Mouse (Mus musculus): ENCODE results near the gene Ptprg. TPM values are rescaled to one million over a fixed set of nuclear protein-coding genes. Genes with fewer than 3 reads are reported as not detected.
A peak's percentile ranks its signal among the peaks of the same experiment; 100 is the strongest.

The Ptprg gene
- polyA plus RNA-seq, 1 experiment from 2014 or later: 45.4 TPM

GRCm38 (mm10) chr14:12079833-12080401 lies 526.6 kb downstream of the Ptprg start:
- no peak overlapping the region for H3K4me3 ChIP-seq (replicated peaks)
- ATAC-seq: no peak; the same call in 1 of the 2 replicates
- no peak overlapping the region for H3K4me2 ChIP-seq (replicated peaks)
- peaks cover 38% of the 10 kb centered on the region for H3K4me1 ChIP-seq (replicated peaks)
- no peaks in the 10 kb centered on the region for H3K27me3 ChIP-seq
- H3K27ac ChIP-seq: no peak overlapping the region
- 17% methylated on average over 4 of the region's 4 CpGs for WGBS
- no peak overlapping the region for H3K9ac ChIP-seq (replicated peaks)
- H3K9me3 ChIP-seq: no peaks in the 10 kb centered on the region
- H3K36me3 ChIP-seq: no peaks in the 10 kb centered on the region

DNA sequence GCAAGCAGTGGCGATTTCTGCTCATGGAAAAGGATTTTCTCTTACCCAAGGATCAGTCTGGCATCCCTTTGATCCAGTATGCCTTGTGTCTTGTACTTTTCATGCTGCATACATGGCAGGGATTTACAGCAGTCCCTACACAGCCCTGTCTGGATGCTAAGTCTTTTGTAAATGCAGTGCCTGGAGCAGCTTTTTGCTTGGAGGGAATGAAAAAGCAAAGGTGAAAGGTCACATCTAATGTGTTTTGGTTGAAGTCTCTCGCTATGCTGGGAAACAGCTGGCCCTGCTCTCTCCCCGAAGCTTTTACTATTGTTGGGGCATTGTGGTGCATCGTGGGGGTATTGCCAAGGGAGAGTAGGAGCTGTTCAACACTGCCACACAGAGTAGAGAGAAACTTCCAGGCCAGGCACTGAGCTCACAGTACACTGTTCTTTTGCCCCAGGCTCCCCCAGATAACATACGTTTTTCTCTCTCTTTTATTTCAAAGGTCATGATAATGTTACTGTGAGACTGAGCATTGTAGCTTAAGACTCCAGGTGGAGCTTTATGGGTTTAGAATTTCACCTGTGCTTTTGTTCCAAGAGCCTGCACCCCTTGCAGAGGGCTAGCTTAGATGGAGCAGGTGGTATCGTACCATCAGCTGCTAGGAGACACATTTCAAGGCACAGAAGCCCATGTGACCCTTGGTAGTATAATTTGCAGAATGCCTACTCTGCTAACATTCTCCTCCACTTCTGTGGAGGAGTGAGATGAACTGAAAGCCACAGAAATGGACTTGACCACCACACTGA lies 529.0 kb downstream of the Ptprg start:
- peak overlapping the region; percentile 54 for H3K27ac ChIP-seq
- H3K4me3 ChIP-seq (replicated peaks): no peak overlapping the region
- H3K4me2 ChIP-seq (replicated peaks): no peak overlapping the region
- peaks cover 51% of the 10 kb centered on the region for H3K4me1 ChIP-seq (replicated peaks)
- 17% methylated on average over 6 of the region's 6 CpGs for WGBS
- H3K36me3 ChIP-seq: no peaks in the 10 kb centered on the region
- no peaks in the 10 kb centered on the region for H3K27me3 ChIP-seq
- H3K9me3 ChIP-seq: no peaks in the 10 kb centered on the region
- H3K9ac ChIP-seq (replicated peaks): no peak overlapping the region
- peak; percentile 80 for ATAC-seq

GRCm38 (mm10) chr14:12084076-12084475 lies 530.7 kb downstream of the Ptprg start:
- H3K4me3 ChIP-seq (replicated peaks): no peak overlapping the region
- no peaks in the 10 kb centered on the region for H3K9me3 ChIP-seq
- no peaks in the 10 kb centered on the region for H3K36me3 ChIP-seq
- no peak overlapping the region for H3K9ac ChIP-seq (replicated peaks)
- WGBS: 36% methylated on average over 4 of the region's 4 CpGs
- no peak overlapping the region for H3K4me2 ChIP-seq (replicated peaks)
- no peak overlapping the region for H3K27ac ChIP-seq
- ATAC-seq: no peak
- H3K4me1 ChIP-seq (replicated peaks): peaks cover 51% of the 10 kb centered on the region
- H3K27me3 ChIP-seq: no peaks in the 10 kb centered on the region

GRCm38 (mm10) chr14:12085078-12085477 lies 531.7 kb downstream of the Ptprg start:
- Histone ChIP-seq H3K27ac (no peak overlapping the region), H3K4me2 (replicated peaks) (no peak overlapping the region), H3K4me1 (replicated peaks) (peaks cover 47% of the 10 kb centered on the region), H3K4me3 (replicated peaks) (no peak overlapping the region), H3K27me3 (no peaks in the 10 kb centered on the region), H3K36me3 (no peaks in the 10 kb centered on the region), H3K9me3 (no peaks in the 10 kb centered on the region), H3K9ac (replicated peaks) (no peak overlapping the region)
- WGBS: 92% methylated on average over 4 of the region's 4 CpGs
- ATAC-seq: no peak

DNA sequence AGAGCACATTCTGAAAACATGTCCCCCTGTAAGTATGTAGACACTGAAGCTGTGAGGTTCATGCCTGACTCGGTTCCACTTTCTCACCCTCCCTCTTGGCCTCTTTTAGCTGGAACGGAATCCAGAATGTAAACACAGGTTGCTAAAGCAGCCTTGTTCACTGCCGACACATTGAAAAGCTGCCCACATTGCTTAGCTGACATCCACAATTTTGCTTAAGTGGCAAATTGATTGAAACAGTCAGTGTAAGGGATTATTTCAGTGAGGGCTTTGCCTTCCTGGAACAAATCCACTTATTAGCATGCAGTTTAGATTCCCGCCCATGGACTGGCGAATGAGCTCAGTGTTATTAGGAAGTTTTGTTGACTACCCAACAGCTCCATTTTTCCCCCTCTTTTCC lies 532.8 kb downstream of the Ptprg start:
- no peak overlapping the region for H3K9ac ChIP-seq (replicated peaks)
- ATAC-seq: no peak; the same call in 1 of the 2 replicates
- no peak overlapping the region for H3K4me2 ChIP-seq (replicated peaks)
- no peak overlapping the region for H3K4me3 ChIP-seq (replicated peaks)
- H3K27me3 ChIP-seq: no peaks in the 10 kb centered on the region
- H3K4me1 ChIP-seq (replicated peaks): peaks cover 42% of the 10 kb centered on the region
- H3K9me3 ChIP-seq: no peaks in the 10 kb centered on the region
- 18% methylated on average over 5 of the region's 5 CpGs for WGBS
- H3K36me3 ChIP-seq: no peaks in the 10 kb centered on the region
- peak overlapping the region; percentile 14; the same call in 1 of the 2 replicates for H3K27ac ChIP-seq

GRCm38 (mm10) chr14:12089954-12090353 lies 536.6 kb downstream of the Ptprg start:
- H3K27ac ChIP-seq: no peak overlapping the region
- no peaks in the 10 kb centered on the region for H3K27me3 ChIP-seq
- peaks cover 13% of the 10 kb centered on the region for H3K4me1 ChIP-seq (replicated peaks)
- no peak for ATAC-seq
- H3K4me2 ChIP-seq (replicated peaks): no peak overlapping the region
- H3K9me3 ChIP-seq: no peaks in the 10 kb centered on the region
- no peaks in the 10 kb centered on the region for H3K36me3 ChIP-seq
- H3K9ac ChIP-seq (replicated peaks): no peak overlapping the region
- H3K4me3 ChIP-seq (replicated peaks): no peak overlapping the region

DNA sequence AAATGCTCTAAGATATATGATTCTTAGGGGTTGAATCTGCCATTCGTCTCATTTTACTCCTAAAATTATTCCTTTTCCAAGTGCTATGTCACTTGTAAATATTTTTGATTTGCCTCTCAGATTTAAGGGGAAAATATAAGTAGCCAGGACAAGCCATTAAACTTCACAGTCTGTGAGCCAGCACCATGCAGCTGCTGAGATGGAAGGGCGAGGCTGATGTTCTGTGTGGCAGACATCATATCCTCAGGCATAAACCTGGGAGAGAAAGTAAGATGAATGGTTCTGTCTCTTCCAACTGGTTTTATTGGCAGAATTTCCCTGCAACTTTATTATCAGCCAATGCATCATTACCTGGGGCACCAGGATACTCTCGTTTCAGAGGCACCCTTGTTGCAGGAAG lies 538.4 kb downstream of the Ptprg start:
- Histone ChIP-seq H3K4me2 (replicated peaks) (no peak overlapping the region), H3K9ac (replicated peaks) (no peak overlapping the region), H3K27ac (no peak overlapping the region), H3K36me3 (no peaks in the 10 kb centered on the region), H3K4me3 (replicated peaks) (no peak overlapping the region), H3K9me3 (no peaks in the 10 kb centered on the region), H3K27me3 (no peaks in the 10 kb centered on the region), H3K4me1 (replicated peaks) (no peaks in the 10 kb centered on the region)
- WGBS: 92% methylated on average over 3 of the region's 3 CpGs
- ATAC-seq: no peak

GRCm38 (mm10) chr14:12099390-12100333 lies 546.3 kb downstream of the Ptprg start:
- no peak for ATAC-seq
- Histone ChIP-seq H3K36me3 (no peaks in the 10 kb centered on the region), H3K9me3 (no peaks in the 10 kb centered on the region), H3K27ac (no peak overlapping the region), H3K4me2 (replicated peaks) (no peak overlapping the region), H3K27me3 (no peaks in the 10 kb centered on the region), H3K4me1 (replicated peaks) (peaks cover 3% of the 10 kb centered on the region; the same call in 1 of the 2 replicates), H3K4me3 (replicated peaks) (no peak overlapping the region), H3K9ac (replicated peaks) (no peak overlapping the region)
- WGBS: 78% methylated on average over 12 of the region's 12 CpGs

- no peak overlapping the region for H3K9ac ChIP-seq (replicated peaks)
- no peaks in the 10 kb centered on the region for H3K36me3 ChIP-seq
- H3K4me1 ChIP-seq (replicated peaks): peaks cover 3% of the 10 kb centered on the region; the same call in 1 of the 2 replicates
- ATAC-seq: peak; percentile 56; the same call in 1 of the 2 replicates
- no peak overlapping the region for H3K4me2 ChIP-seq (replicated peaks)
- no peak overlapping the region for H3K4me3 ChIP-seq (replicated peaks)
- WGBS: 79% methylated on average over 11 of the region's 11 CpGs
- H3K9me3 ChIP-seq: no peaks in the 10 kb centered on the region
- H3K27me3 ChIP-seq: no peaks in the 10 kb centered on the region
- H3K27ac ChIP-seq: no peak overlapping the region
Observed at GRCm38 (mm10) chr14:12102389-12103325, 549.3 kb downstream of the Ptprg start.

DNA sequence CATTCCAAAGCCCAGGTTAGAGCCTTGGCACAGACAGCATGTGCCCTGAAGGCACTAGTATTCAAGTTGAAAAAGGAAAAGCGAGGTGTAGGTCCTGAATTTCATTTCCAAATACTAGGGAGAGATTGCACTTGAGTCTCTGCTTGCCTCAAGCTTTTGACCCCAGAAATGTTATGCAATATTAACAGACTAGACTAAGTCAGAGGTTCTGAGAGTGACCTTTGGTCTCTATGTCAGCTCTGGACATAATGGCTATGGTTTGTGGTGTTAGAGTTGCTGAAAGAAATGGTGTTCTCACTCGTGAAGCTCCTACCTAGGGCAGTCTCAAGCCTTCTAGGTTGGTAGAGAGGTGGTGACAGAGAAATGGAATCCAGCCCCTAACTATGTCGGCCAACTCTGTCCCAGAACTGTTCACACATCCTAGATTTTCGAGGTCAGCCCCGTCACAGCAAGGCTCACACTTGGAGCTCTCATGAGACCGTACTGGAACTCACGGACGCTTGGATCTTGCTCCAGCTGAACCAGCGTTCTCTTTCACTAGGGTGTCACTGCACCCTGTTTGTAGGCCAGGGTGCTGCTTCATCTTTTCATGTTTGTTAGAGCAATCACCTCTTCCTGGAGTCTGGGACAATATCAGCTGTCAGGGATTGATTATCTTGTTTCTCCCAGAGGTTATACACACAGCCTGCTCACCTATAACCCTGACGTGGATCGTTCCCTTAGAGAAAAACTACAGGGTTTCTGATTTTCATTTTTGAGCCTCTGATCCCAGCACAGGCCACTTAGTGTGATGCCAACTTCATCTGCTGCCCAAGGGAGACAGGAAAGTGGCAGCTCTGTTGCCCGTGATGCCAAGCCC lies 551.2 kb downstream of the Ptprg start:
- no peaks in the 10 kb centered on the region for H3K36me3 ChIP-seq
- ATAC-seq: no peak
- H3K27me3 ChIP-seq: no peaks in the 10 kb centered on the region
- 88% methylated on average over 12 of the region's 12 CpGs for WGBS
- no peak overlapping the region for H3K4me2 ChIP-seq (replicated peaks)
- H3K9ac ChIP-seq (replicated peaks): no peak overlapping the region
- no peak overlapping the region for H3K27ac ChIP-seq
- peaks cover 3% of the 10 kb centered on the region; the same call in 1 of the 2 replicates for H3K4me1 ChIP-seq (replicated peaks)
- H3K4me3 ChIP-seq (replicated peaks): no peak overlapping the region
- no peaks in the 10 kb centered on the region for H3K9me3 ChIP-seq

DNA sequence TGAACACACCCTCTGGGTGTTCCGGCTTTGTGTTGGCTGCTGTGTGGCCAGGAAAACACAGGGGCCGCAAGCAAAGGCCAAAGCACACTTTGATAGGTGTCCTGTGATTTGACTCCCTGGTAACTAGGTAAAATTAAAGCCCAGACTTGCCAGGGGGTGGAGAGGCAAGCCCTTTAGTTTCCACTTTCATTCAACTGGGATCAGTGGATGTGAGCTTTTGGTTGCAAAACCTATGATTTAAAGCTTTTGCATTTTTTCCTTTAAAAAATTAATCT lies 551.8 kb downstream of the Ptprg start:
- WGBS: 92% methylated on average over 2 of the region's 2 CpGs
- ATAC-seq: no peak
- H3K9ac ChIP-seq (replicated peaks): no peak overlapping the region
- no peaks in the 10 kb centered on the region for H3K9me3 ChIP-seq
- H3K4me2 ChIP-seq (replicated peaks): no peak overlapping the region
- H3K27me3 ChIP-seq: no peaks in the 10 kb centered on the region
- no peak overlapping the region for H3K4me3 ChIP-seq (replicated peaks)
- no peaks in the 10 kb centered on the region for H3K36me3 ChIP-seq
- peaks cover 3% of the 10 kb centered on the region; the same call in 1 of the 2 replicates for H3K4me1 ChIP-seq (replicated peaks)
- H3K27ac ChIP-seq: no peak overlapping the region
